Mouse (Mus musculus) myocyte (in vitro differentiated cells): Measurements from ENCODE around the gene Defb23. TPM values are rescaled to one million over a fixed set of nuclear protein-coding genes. Genes with fewer than 3 reads are reported as not detected.
A peak's percentile ranks its signal among the peaks of the same experiment; 100 is the strongest.

Source experiments
- H3K27me3 ChIP-seq: one replicate; pipeline ENCODE4 v1.6.1; 2011; ENCODE audit not compliant: control insufficient read depth, insufficient read depth, insufficient read length
- H3K36me3 ChIP-seq: one replicate; pipeline ENCODE4 v1.6.1; 2011; ENCODE audit not compliant: control insufficient read depth, insufficient read depth
- H3K4me2 ChIP-seq: one replicate; pipeline ENCODE4 v1.6.1; 2011; ENCODE audit warnings: low read depth, control low read depth
- H3K4me3 ChIP-seq: one replicate; pipeline ENCODE4 v1.5.1; 2011; ENCODE audit warnings: mild to moderate bottlenecking, control low read depth, moderate library complexity
- H3K79me2 ChIP-seq: one replicate; pipeline ENCODE4 v1.6.1; 2011; ENCODE audit not compliant: control insufficient read depth, insufficient read depth
- H3ac ChIP-seq: one replicate; pipeline ENCODE4 v1.6.1; 2011; ENCODE audit not compliant: control insufficient read depth, insufficient read length
- CEBPB ChIP-seq: IDR thresholded peaks from 2 replicates; pipeline ENCODE4 v1.6.1; 2011; ENCODE audit warnings: mild to moderate bottlenecking, moderate library complexity; ENCODE audit not compliant: poor library complexity, insufficient read depth, severe bottlenecking
- E2F4 ChIP-seq: IDR thresholded peaks from one replicate; pipeline ENCODE4 v1.6.1; 2011; ENCODE audit warnings: mild to moderate bottlenecking, control low read depth, moderate library complexity; ENCODE audit not compliant: insufficient read depth
- MAX ChIP-seq: IDR thresholded peaks from one replicate; pipeline ENCODE4 v1.6.1; 2011; ENCODE audit warnings: low read depth, mild to moderate bottlenecking, control low read depth
- MYOD1 ChIP-seq, 3 experiments: IDR thresholded peaks; one replicate each; pipeline ENCODE4 v1.6.1; 2011; ENCODE audit warnings: control low read depth in 2 of 3, low read depth in 2 of 3, mild to moderate bottlenecking in 2 of 3, moderate library complexity in 1 of 3; ENCODE audit not compliant: insufficient read length in 2 of 3, control insufficient read depth in 1 of 3
- MYOG ChIP-seq, 3 experiments: IDR thresholded peaks; one replicate each; pipeline ENCODE4 v1.6.1; 2011; ENCODE audit warnings: control low read depth in 2 of 3, low read depth in 2 of 3, mild to moderate bottlenecking in 2 of 3; ENCODE audit not compliant: insufficient read length in 2 of 3, control insufficient read depth in 1 of 3, insufficient read depth in 1 of 3
- POLR2A ChIP-seq: IDR thresholded peaks from one replicate; pipeline ENCODE4 v1.6.1; 2011; ENCODE audit warnings: low read depth, mild to moderate bottlenecking, control low read depth, moderate library complexity; ENCODE audit not compliant: insufficient read length
- POLR2AphosphoS2 ChIP-seq: IDR thresholded peaks from one replicate; pipeline ENCODE4 v1.6.1; 2011; ENCODE audit warnings: low read depth, control low read depth; ENCODE audit not compliant: insufficient read length
- REST ChIP-seq: IDR thresholded peaks from one replicate; pipeline ENCODE4 v1.6.1; 2011; ENCODE audit warnings: mild to moderate bottlenecking, control low read depth, moderate library complexity; ENCODE audit not compliant: insufficient read depth, insufficient read length
- SRF ChIP-seq: IDR thresholded peaks from one replicate; pipeline ENCODE4 v1.6.1; 2011; ENCODE audit warnings: low read depth; ENCODE audit not compliant: control insufficient read depth, insufficient read length
- TCF12 ChIP-seq: IDR thresholded peaks from one replicate; pipeline ENCODE4 v1.6.1; 2011; ENCODE audit warnings: mild to moderate bottlenecking, control low read depth; ENCODE audit not compliant: poor library complexity, insufficient read depth, severe bottlenecking
- TCF3 ChIP-seq: IDR thresholded peaks from one replicate; pipeline ENCODE4 v1.6.1; 2011; ENCODE audit warnings: low read depth, control low read depth; ENCODE audit not compliant: insufficient read length
- USF1 ChIP-seq: IDR thresholded peaks from one replicate; pipeline ENCODE4 v1.6.1; 2011; ENCODE audit warnings: low read depth, mild to moderate bottlenecking, control low read depth, moderate library complexity
- polyA plus RNA-seq: library from polyadenylated mRNA; unstranded; fragments of >200 nt; fragmentation: generic; extraction: Trizol; gene quantifications from one replicate; pipeline ENCODE4 v1.2.1, GENCODE M21; 2012; ENCODE audit warnings: missing spikeins

Gene Defb23
- polyA plus RNA-seq, 1 experiment = not detected

GRCm38 (mm10) chr2:152480881-152481280 lies 16.5 kb upstream of the Defb23 start:
- Histone ChIP-seq H3K79me2 (no peaks in the 10 kb centered on the region), H3K36me3 (no peaks in the 10 kb centered on the region), H3ac (no peak overlapping the region), H3K27me3 (no peaks in the 10 kb centered on the region), H3K4me3 (no peak overlapping the region), H3K4me2 (no peak overlapping the region)
- peak; percentile 44 for TF ChIP-seq USF1
- no peak for TF ChIP-seq E2F4

DNA sequence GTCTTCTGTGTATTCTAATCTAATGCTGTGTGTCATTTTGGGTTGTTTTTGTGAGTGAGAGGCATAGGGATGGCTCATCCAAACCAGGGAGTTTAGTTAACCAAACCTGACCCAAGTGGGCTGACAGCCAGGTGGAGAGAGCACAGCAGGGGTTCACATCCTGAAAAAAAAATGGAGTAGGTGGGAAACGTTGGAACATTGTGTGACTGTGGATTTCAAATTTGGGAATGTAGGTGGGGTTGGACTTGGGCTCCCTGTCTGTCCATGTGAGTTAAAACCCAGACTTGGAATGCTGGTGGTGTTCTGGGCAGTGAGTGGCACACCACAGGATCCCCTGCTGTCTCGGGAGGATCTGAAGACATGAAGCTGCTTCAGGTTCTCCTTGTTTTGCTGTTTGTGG lies 12.3 kb upstream of the Defb23 start, which contains the start of gene Defb20:
TSS of gene Defb20 (plus strand) at position 301 of the 400 bp plus-strand sequence.
- no peak within 1 kb of the TSS for H3ac ChIP-seq
- no peak within 1 kb of the TSS for H3K4me2 ChIP-seq
- TF ChIP-seq MAX (no peak), USF1 (no peak), POLR2AphosphoS2 (no peak), REST (no peak), TCF3 (no peak), MYOG (IDR thresholded peaks at IDR 0.05; ENCODE audit: control insufficient read depth in 1 of 3, insufficient read depth in 1 of 3, insufficient read length in 2 of 3, low read depth in 2 of 3) (no peak), SRF (no peak), TCF12 (no peak), POLR2A (no peak), CEBPB (no peak), E2F4 (no peak), MYOD1 (IDR thresholded peaks at IDR 0.05; ENCODE audit: control insufficient read depth in 1 of 3, insufficient read length in 2 of 3, low read depth in 2 of 3) (no peak)
- H3K27me3 ChIP-seq = no peaks in the 10 kb centered on the region
- H3K4me3 ChIP-seq = no peak within 1 kb of the TSS
- no peaks in the 10 kb centered on the region for H3K36me3 ChIP-seq
- no peaks in the 10 kb centered on the region for H3K79me2 ChIP-seq

GRCm38 (mm10) chr2:152472434-152472833 lies 8.0 kb upstream of the Defb23 start:
- Histone ChIP-seq H3K79me2 (no peaks in the 10 kb centered on the region), H3K4me3 (no peak overlapping the region), H3K4me2 (no peak overlapping the region), H3K36me3 (no peaks in the 10 kb centered on the region), H3K27me3 (no peaks in the 10 kb centered on the region), H3ac (no peak overlapping the region)
- TF ChIP-seq POLR2AphosphoS2 (no peak), USF1 (no peak), E2F4 (no peak), SRF (no peak), CEBPB (no peak), POLR2A (no peak), MAX (no peak), MYOD1 (IDR thresholded peaks at IDR 0.05; ENCODE audit: control insufficient read depth in 1 of 3, insufficient read length in 2 of 3, low read depth in 2 of 3) (no peak), TCF12 (no peak), TCF3 (no peak), MYOG (IDR thresholded peaks at IDR 0.05; ENCODE audit: control insufficient read depth in 1 of 3, insufficient read depth in 1 of 3, insufficient read length in 2 of 3, low read depth in 2 of 3) (no peak), REST (no peak)

GRCm38 (mm10) chr2:152470973-152471372 lies 6.6 kb upstream of the Defb23 start:
- no peak overlapping the region for H3ac ChIP-seq
- H3K4me3 ChIP-seq = no peak overlapping the region
- H3K27me3 ChIP-seq = no peaks in the 10 kb centered on the region
- H3K79me2 ChIP-seq = no peaks in the 10 kb centered on the region
- TF ChIP-seq SRF (no peak), MAX (no peak), TCF3 (no peak), CEBPB (no peak), MYOG (IDR thresholded peaks at IDR 0.05; ENCODE audit: control insufficient read depth in 1 of 3, insufficient read depth in 1 of 3, insufficient read length in 2 of 3, low read depth in 2 of 3) (no peak), E2F4 (no peak), MYOD1 (IDR thresholded peaks at IDR 0.05; ENCODE audit: control insufficient read depth in 1 of 3, insufficient read length in 2 of 3, low read depth in 2 of 3) (no peak), POLR2A (no peak), POLR2AphosphoS2 (no peak), USF1 (no peak), TCF12 (no peak), REST (no peak)
- no peaks in the 10 kb centered on the region for H3K36me3 ChIP-seq
- H3K4me2 ChIP-seq = peak overlapping the region; percentile 60

DNA sequence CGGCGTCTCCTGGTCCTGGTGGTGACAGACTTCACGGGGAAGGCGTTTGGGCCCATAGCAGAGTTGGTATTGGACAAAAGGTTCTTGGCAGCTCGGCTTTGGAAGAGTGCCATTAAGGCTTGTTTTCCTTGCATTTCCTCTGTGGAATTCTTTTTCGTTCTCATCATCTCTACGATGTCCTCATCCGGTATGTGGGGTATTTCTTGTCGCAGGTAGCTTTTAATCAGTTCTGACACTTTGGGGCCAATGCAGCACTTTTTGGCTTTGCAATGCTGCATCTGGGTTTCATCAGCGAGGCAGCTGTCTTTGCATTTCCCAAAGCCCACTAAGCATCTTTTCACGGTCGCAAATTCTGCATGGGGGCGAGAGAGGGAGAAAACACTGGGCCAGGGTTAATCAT lies 5.2 kb downstream of the Defb23 start:
- TF ChIP-seq CEBPB (peak; percentile 31; the same call in 1 of the 2 replicates), MAX (no peak)

More for the DNA sequence above, 5.2 kb downstream of the Defb23 start:
- Histone ChIP-seq H3K36me3 (no peaks in the 10 kb centered on the region), H3K4me2 (peak overlapping the region; percentile 18), H3K27me3 (peaks cover 5% of the 10 kb centered on the region), H3ac (no peak overlapping the region), H3K79me2 (no peaks in the 10 kb centered on the region), H3K4me3 (no peak overlapping the region)
